Comparison of ENCODE assay signal across 10 mouse cellular contexts in genomic region chr12:104057050-104057449, GRCm38 (mm10). TPM values are rescaled to one million over a fixed set of nuclear protein-coding genes. Genes with fewer than 3 reads are reported as not detected.
DNase-seq lines count a peak whose midpoint lies in the region; ATAC-seq and TF ChIP-seq lines count a peak whose summit lies in the region.
"Had no signal": no experiment of that assay in that cellular context is flagged by ENCODE, and none has a peak within 500 bp of the region (broad histone marks: within the 10 kb centered on the region; RNA-seq: fewer than 3 reads in every experiment).

No protein-coding gene starts in this region.

- H3K4me2 ChIP-seq in heart, embryonic 12.5 days: no peak overlapping the region
- H3K4me2 ChIP-seq in stomach, postnatal 0 days (replicated peaks; ENCODE audit: low read depth): no peak overlapping the region
- H3K4me2 ChIP-seq in kidney, embryonic 16.5 days (replicated peaks; ENCODE audit: low read depth, low read length): no peak overlapping the region
- H3K4me2 ChIP-seq: embryonic facial prominence, embryonic 13.5 days had no signal

- peaks cover 42% of the 10 kb centered on the region for H3K27me3 ChIP-seq in heart, embryonic 12.5 days (replicated peaks)
- no peaks in the 10 kb centered on the region for H3K27me3 ChIP-seq in stomach, postnatal 0 days (ENCODE audit: control insufficient read depth, insufficient read depth, low read length)
- H3K27me3 ChIP-seq in kidney, embryonic 16.5 days (ENCODE audit: insufficient read depth, low read length): no peaks in the 10 kb centered on the region
- H3K27me3 ChIP-seq: embryonic facial prominence, embryonic 13.5 days had no signal

- peak overlapping the region; percentile 58; the same call in 1 of the 2 replicates for H3K27ac ChIP-seq in heart, embryonic 12.5 days (ENCODE audit: poor library complexity, severe bottlenecking)
- no peak overlapping the region for H3K27ac ChIP-seq in stomach, postnatal 0 days (replicated peaks)
- no peak overlapping the region for H3K27ac ChIP-seq in kidney, embryonic 16.5 days (ENCODE audit: low read length)
- H3K27ac ChIP-seq: embryonic facial prominence, embryonic 13.5 days had no signal

- H3K4me3 ChIP-seq in heart, embryonic 12.5 days: no peak overlapping the region
- no peak overlapping the region for H3K4me3 ChIP-seq in stomach, postnatal 0 days (ENCODE audit: low read depth, low read length)
- no peak overlapping the region for H3K4me3 ChIP-seq in kidney, embryonic 16.5 days (ENCODE audit: low read length)
- H3K4me3 ChIP-seq: embryonic facial prominence, embryonic 13.5 days had no signal

- intact Hi-C loops in heart, postnatal 25 days (cut with DNase I): no loop called here

- no peaks in the 10 kb centered on the region for H3K36me3 ChIP-seq in heart, embryonic 12.5 days
- H3K36me3 ChIP-seq in stomach, postnatal 0 days (ENCODE audit: control insufficient read depth, insufficient read depth, low read length): no peaks in the 10 kb centered on the region
- H3K36me3 ChIP-seq in kidney, embryonic 16.5 days (ENCODE audit: insufficient read depth, low read length): no peaks in the 10 kb centered on the region
- H3K36me3 ChIP-seq: embryonic facial prominence, embryonic 13.5 days had no signal

- DNase-seq in heart, postnatal 25 days (ENCODE audit: low spot score): no peak
- DNase-seq in testis, postnatal 10 days (ENCODE audit: low spot score): peak; percentile 54
- no peak for DNase-seq in testis, postnatal 14 days (ENCODE audit: low spot score)
- peak; percentile 63 for DNase-seq in left cerebral cortex, adult 11 months (ENCODE audit: low spot score)
- no peak for DNase-seq in stomach, postnatal 0 days (ENCODE audit: low spot score)
- no peak for DNase-seq in layer of hippocampus, postnatal 36 days

- WGBS in heart, embryonic 12.5 days: 14% methylated on average over 4 of the region's 4 CpGs
- WGBS in stomach, postnatal 0 days: 26% methylated on average over 4 of the region's 4 CpGs
- 16% methylated on average over 4 of the region's 4 CpGs for WGBS in kidney, embryonic 16.5 days

- peak; percentile 52 for ATAC-seq in heart, embryonic 12.5 days (ENCODE audit: insufficient number of reproducible peaks, low FRiP score)
- no peak for ATAC-seq in stomach, postnatal 0 days (ENCODE audit: low FRiP score, low TSS enrichment)
- no peak for ATAC-seq in kidney, embryonic 16.5 days (ENCODE audit: low FRiP score, low TSS enrichment)

- no peak for TF ChIP-seq CTCF in stomach, postnatal 0 days (IDR thresholded peaks at IDR 0.05; ENCODE audit: low read depth)

- H3K9me3 ChIP-seq in heart, embryonic 12.5 days (replicated peaks): no peaks in the 10 kb centered on the region
- no peaks in the 10 kb centered on the region for H3K9me3 ChIP-seq in stomach, postnatal 0 days (ENCODE audit: control insufficient read depth, low read length)
- no peaks in the 10 kb centered on the region for H3K9me3 ChIP-seq in kidney, embryonic 16.5 days (ENCODE audit: low read length)
- H3K9me3 ChIP-seq: embryonic facial prominence, embryonic 13.5 days had no signal

- no peak for TF ChIP-seq EP300 in stomach, postnatal 0 days (optimal IDR thresholded peaks at IDR 0.05)

- H3K9ac ChIP-seq in heart, embryonic 12.5 days: no peak overlapping the region
- no peak overlapping the region for H3K9ac ChIP-seq in stomach, postnatal 0 days (ENCODE audit: low read length)
- no peak overlapping the region for H3K9ac ChIP-seq in kidney, embryonic 16.5 days (replicated peaks; ENCODE audit: low read length)
- H3K9ac ChIP-seq: embryonic facial prominence, embryonic 13.5 days had no signal

- peaks cover 20% of the 10 kb centered on the region for H3K4me1 ChIP-seq in heart, embryonic 12.5 days (replicated peaks)
- H3K4me1 ChIP-seq in stomach, postnatal 0 days (replicated peaks; ENCODE audit: control insufficient read depth, insufficient read depth): no peaks in the 10 kb centered on the region
- no peaks in the 10 kb centered on the region for H3K4me1 ChIP-seq in kidney, embryonic 16.5 days (ENCODE audit: insufficient read depth, low read length)
- H3K4me1 ChIP-seq: embryonic facial prominence, embryonic 13.5 days had no signal

RNA-seq across cellular contexts. Expression of gene Serpina12, which starts 12.8 kb away (rescaled TPM):
- polyA plus RNA-seq in heart, embryonic 12.5 days (2016; fragmentation: Nextera tagmentation; extraction: Ambion mirVana): not detected in 2 replicates
- total RNA-seq in heart, postnatal 25 days (2021): not detected
- polyA plus RNA-seq in stomach, postnatal 0 days (2015; fragmentation: Nextera tagmentation; extraction: Ambion mirVana): 2.5 TPM in 2 replicates
- under 1 TPM in 1 of 2 experiments, not detected in 1; 0.12 TPM for total RNA-seq in layer of hippocampus, postnatal 36 days (2021)
- polyA plus RNA-seq in kidney, embryonic 16.5 days (2015; fragmentation: Nextera tagmentation; extraction: Ambion mirVana): not detected in 2 replicates
- total RNA-seq: layer of hippocampus, adult 18-20 months had no signal
- polyA plus RNA-seq: embryonic facial prominence, embryonic 13.5 days had no signal

RNA-seq across cellular contexts. Expression of gene Serpina9, which starts 43.5 kb away (rescaled TPM):
- 0.17 and 0.28 TPM in 2 replicates for polyA plus RNA-seq in heart, embryonic 12.5 days (2016; fragmentation: Nextera tagmentation; extraction: Ambion mirVana)
- total RNA-seq in heart, postnatal 25 days (2021): under 1 TPM; 0.08 to 0.13 TPM
- polyA plus RNA-seq in stomach, postnatal 0 days (2015; fragmentation: Nextera tagmentation; extraction: Ambion mirVana): 14.9 and 15.4 TPM in 2 replicates
- total RNA-seq in layer of hippocampus, postnatal 36 days (2021): under 1 TPM in 1 of 2 experiments, not detected in 1; 0.37 TPM
- 0.06 TPM in 1 of 2 replicates, not detected in the other for polyA plus RNA-seq in kidney, embryonic 16.5 days (2015; fragmentation: Nextera tagmentation; extraction: Ambion mirVana)

RNA-seq across cellular contexts. Expression of gene Serpina5, which starts 43.9 kb away (rescaled TPM):
- polyA plus RNA-seq in heart, embryonic 12.5 days (2016; fragmentation: Nextera tagmentation; extraction: Ambion mirVana): not detected in 2 replicates
- total RNA-seq in heart, postnatal 25 days (2021): not detected
- polyA plus RNA-seq in stomach, postnatal 0 days (2015; fragmentation: Nextera tagmentation; extraction: Ambion mirVana): 0.07 and 0.10 TPM in 2 replicates
- not detected for total RNA-seq in layer of hippocampus, postnatal 36 days (2021)
- 0.07 TPM in 1 of 2 replicates, not detected in the other for polyA plus RNA-seq in kidney, embryonic 16.5 days (2015; fragmentation: Nextera tagmentation; extraction: Ambion mirVana)
- total RNA-seq: layer of hippocampus, adult 18-20 months had no signal
- polyA plus RNA-seq: embryonic facial prominence, embryonic 13.5 days had no signal

RNA-seq across cellular contexts. Expression of gene Serpina3a, which starts 55.5 kb away (rescaled TPM):
- polyA plus RNA-seq in heart, embryonic 12.5 days (2016; fragmentation: Nextera tagmentation; extraction: Ambion mirVana): not detected in 2 replicates
- total RNA-seq in heart, postnatal 25 days (2021): not detected
- not detected in 2 replicates for polyA plus RNA-seq in stomach, postnatal 0 days (2015; fragmentation: Nextera tagmentation; extraction: Ambion mirVana)
- not detected for total RNA-seq in layer of hippocampus, postnatal 36 days (2021)
- not detected in 2 replicates for polyA plus RNA-seq in kidney, embryonic 16.5 days (2015; fragmentation: Nextera tagmentation; extraction: Ambion mirVana)
- total RNA-seq: layer of hippocampus, adult 18-20 months had no signal
- polyA plus RNA-seq: embryonic facial prominence, embryonic 13.5 days had no signal

Comparison
In these comparisons a context has a peak if more than half of its experiments do, and no peak if none do; other contexts are left out.
1. DNase-seq: peak in testis, postnatal 10 days (single experiment) and left cerebral cortex, adult 11 months (single experiment); none in heart, postnatal 25 days (single experiment), testis, postnatal 14 days (single experiment), stomach, postnatal 0 days (single experiment) and layer of hippocampus, postnatal 36 days (0 of 2).
2. RNA of gene Serpina9, which starts 43.5 kb away (polyA plus RNA-seq): 14.9 to 15.4 TPM in stomach, postnatal 0 days; 0.17 to 0.28 TPM in heart, embryonic 12.5 days and 0.06 TPM in kidney, embryonic 16.5 days; every median in the first group is over 10 times any median in the second.